Mouse (Mus musculus) liver, postnatal 0 days (tissue): Measurements from ENCODE around the gene Gm43738.

Experiments
- CTCF ChIP-seq: sonication (generic); IDR thresholded peaks from 2 replicates; pipeline ENCODE4 v1.5.1; 2016; ENCODE audit warnings: antibody characterized with exemption, low read depth
- EP300 ChIP-seq: IDR thresholded peaks from 2 replicates; pipeline ENCODE4 v1.6.1; 2016; ENCODE audit warnings: antibody characterized with exemption, low read depth, mild to moderate bottlenecking

GRCm38 (mm10) chr3:89106881-89107280 is 6.0 kb upstream of the Gm43738 start:
- TF ChIP-seq CTCF (no peak), EP300 (no peak)
